Mouse (Mus musculus): ENCODE measurements around the gene Ksr2.
A peak's percentile ranks its signal among the peaks of the same experiment; 100 is the strongest.

Ksr2 gene

GRCm38 (mm10) chr5:117482013-117482412, 68.2 kb downstream of the Ksr2 start:
- DNase-seq (ENCODE audit: low spot score): no peak

GRCm38 (mm10) chr5:117485411-117485810, 71.6 kb downstream of the Ksr2 start:
- DNase-seq (ENCODE audit: low spot score): no peak

- no peak for DNase-seq (ENCODE audit: low spot score)
Observed at GRCm38 (mm10) chr5:117486092-117486491, 72.3 kb downstream of the Ksr2 start.

GRCm38 (mm10) chr5:117488155-117488554, 74.4 kb downstream of the Ksr2 start:
- no peak for DNase-seq (ENCODE audit: low spot score)

- DNase-seq (ENCODE audit: low spot score): no peak
Observed at GRCm38 (mm10) chr5:117488670-117489325, 75.0 kb downstream of the Ksr2 start.

GRCm38 (mm10) chr5:117492933-117493863, 79.4 kb downstream of the Ksr2 start:
- DNase-seq (ENCODE audit: low spot score): no peak

GRCm38 (mm10) chr5:117493947-117494346, 80.1 kb downstream of the Ksr2 start:
- no peak for DNase-seq (ENCODE audit: low spot score)

- DNase-seq (ENCODE audit: low spot score): no peak
Observed at GRCm38 (mm10) chr5:117497084-117497483, 83.3 kb downstream of the Ksr2 start.

GRCm38 (mm10) chr5:117502611-117503010, 88.8 kb downstream of the Ksr2 start:
- peak; percentile 50 for DNase-seq (ENCODE audit: low spot score)

- no peak for DNase-seq (ENCODE audit: low spot score)
Observed at GRCm38 (mm10) chr5:117504431-117504830, 90.6 kb downstream of the Ksr2 start.

GRCm38 (mm10) chr5:117505204-117505603, 91.4 kb downstream of the Ksr2 start:
- peak; percentile 81 for DNase-seq (ENCODE audit: low spot score)

- DNase-seq (ENCODE audit: low spot score): no peak
Observed at GRCm38 (mm10) chr5:117505769-117506168, 92.0 kb downstream of the Ksr2 start.

GRCm38 (mm10) chr5:117506406-117506805, 92.6 kb downstream of the Ksr2 start:
- peak; percentile 58 for DNase-seq (ENCODE audit: low spot score)

GRCm38 (mm10) chr5:117509511-117510375, 95.9 kb downstream of the Ksr2 start:
- no peak for DNase-seq (ENCODE audit: low spot score)

GRCm38 (mm10) chr5:117510864-117511263, 97.1 kb downstream of the Ksr2 start:
- DNase-seq (ENCODE audit: low spot score): no peak

GRCm38 (mm10) chr5:117515396-117515795, 101.6 kb downstream of the Ksr2 start:
- DNase-seq (ENCODE audit: low spot score): no peak

GRCm38 (mm10) chr5:117515861-117516260, 102.1 kb downstream of the Ksr2 start:
- DNase-seq (ENCODE audit: low spot score): no peak

GRCm38 (mm10) chr5:117516597-117516996, 102.8 kb downstream of the Ksr2 start:
- peak; percentile 56 for DNase-seq (ENCODE audit: low spot score)

GRCm38 (mm10) chr5:117519858-117520495, 106.2 kb downstream of the Ksr2 start:
- DNase-seq (ENCODE audit: low spot score): no peak

- DNase-seq (ENCODE audit: low spot score): no peak
Observed at GRCm38 (mm10) chr5:117521156-117521555, 107.4 kb downstream of the Ksr2 start.

- no peak for DNase-seq (ENCODE audit: low spot score)
Observed at GRCm38 (mm10) chr5:117521701-117522100, 107.9 kb downstream of the Ksr2 start.

GRCm38 (mm10) chr5:117522471-117522870, 108.7 kb downstream of the Ksr2 start:
- DNase-seq (ENCODE audit: low spot score): no peak

All from testis, postnatal 14 days (tissue).